In the genomic region with DNA sequence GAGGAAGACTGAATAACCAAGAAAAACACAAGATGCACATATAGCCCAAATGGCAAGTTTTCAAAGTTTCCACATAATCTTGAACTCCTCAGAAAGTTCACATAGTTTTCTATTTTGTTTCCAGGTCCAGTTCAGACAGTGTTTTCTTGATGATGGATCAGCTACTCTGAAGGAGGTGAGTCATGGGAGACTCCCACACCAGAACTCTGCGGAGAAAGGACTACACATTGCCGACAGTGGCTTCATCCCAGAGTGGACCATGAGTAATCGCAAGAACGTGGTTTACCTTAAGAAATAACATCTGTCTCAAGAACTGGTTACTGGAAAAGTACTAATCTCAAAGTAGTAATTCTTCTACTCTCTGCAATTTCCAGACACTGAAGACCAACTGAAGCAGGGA, we compare ENCODE assay signal across 13 mouse cellular contexts.
"Had no signal": no experiment of that assay in that cellular context is flagged by ENCODE, and none has a peak within 500 bp of the region (broad histone marks: within the 10 kb centered on the region; RNA-seq: fewer than 3 reads in every experiment).

No protein-coding gene starts in this region.

- H3K9ac ChIP-seq: limb, embryonic 13.5 days; liver, embryonic 14.5 days; neural tube, embryonic 12.5 days had no signal

- H3K27me3 ChIP-seq: limb, embryonic 13.5 days; neural tube, embryonic 12.5 days had no signal

- DNase-seq: kidney, adult 8-10 months; kidney, postnatal 36 days; left cerebral cortex, postnatal 4 days; lung, adult 2 months; lung, postnatal 10 days; midbrain, embryonic 14.5 days; right cerebral cortex, postnatal 25 days; thymus, postnatal 4 days had no signal

- H3K27ac ChIP-seq: limb, embryonic 13.5 days; liver, embryonic 14.5 days; midbrain, embryonic 10.5 days; neural tube, embryonic 12.5 days; stomach, postnatal 0 days had no signal

- H3K4me2 ChIP-seq: limb, embryonic 13.5 days; neural tube, embryonic 12.5 days had no signal

- H3K4me3 ChIP-seq: limb, embryonic 13.5 days; midbrain, embryonic 10.5 days; neural tube, embryonic 12.5 days had no signal

- H3K9me3 ChIP-seq: limb, embryonic 13.5 days; midbrain, embryonic 10.5 days; neural tube, embryonic 12.5 days had no signal

- H3K4me1 ChIP-seq: limb, embryonic 13.5 days; neural tube, embryonic 12.5 days had no signal

- H3K36me3 ChIP-seq: limb, embryonic 13.5 days; midbrain, embryonic 10.5 days; neural tube, embryonic 12.5 days had no signal
